Mouse (Mus musculus) inflammation-experienced regulatory T-cells, adult 16 weeks (primary cell): Measurements from ENCODE around the gene Olfr1477. TPM values are rescaled to one million over a fixed set of nuclear protein-coding genes. Genes with fewer than 3 reads are reported as not detected.

ENCODE experiments used
- polyA plus RNA-seq: library from polyadenylated mRNA; unstranded; fragments of 100-300 nt; shearing (Covaris generic); gene quantifications from one replicate; pipeline ENCODE4 v1.2.1, GENCODE M21; 2017

The Olfr1477 gene
- not detected for polyA plus RNA-seq

GRCm38 (mm10) chr19:13500246-13500645, at the start of gene Olfr1477:
Gene Olfr1477, plus strand, starts transcription at chr19:13500546.

DNA sequence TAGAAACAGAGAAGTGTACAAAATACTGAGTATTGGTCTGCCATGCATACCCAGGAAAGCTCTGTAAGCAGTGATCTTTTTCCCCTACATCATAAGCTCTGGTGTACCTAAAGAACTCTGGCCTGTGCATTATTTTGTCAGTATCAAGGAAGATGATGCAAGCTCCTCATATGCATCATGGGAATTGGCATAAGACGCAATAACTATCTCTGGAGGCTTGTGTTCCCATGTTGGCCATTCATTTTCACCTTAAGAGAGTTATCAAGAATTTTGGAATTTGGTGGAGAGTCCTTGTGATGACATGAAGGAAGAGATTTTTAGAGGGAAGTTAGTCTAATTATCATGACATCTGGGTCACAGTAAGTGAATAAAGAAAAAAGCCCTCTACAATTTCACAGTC, 44.4 kb upstream of the Olfr1477 start, which contains the start of gene Olfr1472:
Olfr1472 (minus strand) TSS at position 101 of the 400 bp plus-strand sequence.

GRCm38 (mm10) chr19:13469265-13469664, 31.1 kb upstream of the Olfr1477 start, which contains the start of gene Olfr1474:
Gene Olfr1474, plus strand, starts transcription at chr19:13469565.

GRCm38 (mm10) chr19:13480096-13480495, 20.2 kb upstream of the Olfr1477 start, which contains the start of gene Olfr1475:
Gene Olfr1475, minus strand, starts transcription at chr19:13480196.

DNA sequence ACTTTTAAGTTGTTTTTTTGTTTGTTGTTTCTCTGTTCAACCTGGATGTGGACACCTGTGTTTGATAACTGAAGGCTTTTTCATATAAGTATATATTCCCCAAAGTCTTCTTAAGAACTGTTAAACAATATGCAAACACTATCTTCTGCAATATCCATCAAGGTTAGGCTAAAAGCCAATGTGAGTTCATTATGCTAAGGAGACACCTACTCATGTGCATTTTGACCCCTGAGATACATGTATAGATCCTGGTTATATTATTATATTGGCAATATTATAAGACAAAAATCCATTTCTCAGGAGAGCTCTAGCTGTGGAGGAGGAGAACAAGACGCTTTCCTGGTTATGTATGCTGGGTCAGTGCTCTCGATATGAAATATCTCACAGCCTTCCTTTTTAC, 27.3 kb downstream of the Olfr1477 start, which contains the start of gene Olfr1480:
Olfr1480 (plus strand) TSS at position 301 of the 400 bp plus-strand sequence.

Other genes starting within 250 kb of the Olfr1477 start
- not detected for gene Olfr1465, start 185.0 kb upstream of the Olfr1477 start, polyA plus RNA-seq
- gene Olfr1466, start 161.7 kb upstream of the Olfr1477 start, polyA plus RNA-seq, result not detected
- not detected for gene Olfr1467, start 138.3 kb upstream of the Olfr1477 start, polyA plus RNA-seq
- gene Olfr1469, start 92.7 kb upstream of the Olfr1477 start, polyA plus RNA-seq, result not detected
- not detected for gene Olfr1471, start 57.1 kb upstream of the Olfr1477 start, polyA plus RNA-seq
- not detected for gene Olfr1472, start 44.5 kb upstream of the Olfr1477 start, polyA plus RNA-seq
- gene Olfr1474, start 31.0 kb upstream of the Olfr1477 start, polyA plus RNA-seq, result not detected
- gene Olfr1475, start 20.4 kb upstream of the Olfr1477 start, polyA plus RNA-seq, result not detected
- gene Olfr1480, start 27.4 kb downstream of the Olfr1477 start, polyA plus RNA-seq, result not detected
- gene Olfr1484, start 83.0 kb downstream of the Olfr1477 start, polyA plus RNA-seq, result not detected
- gene Olfr1487, start 116.8 kb downstream of the Olfr1477 start, polyA plus RNA-seq, result not detected
- not detected for gene Olfr1489, start 131.1 kb downstream of the Olfr1477 start, polyA plus RNA-seq
- gene Olfr1490, start 150.5 kb downstream of the Olfr1477 start, polyA plus RNA-seq, result not detected
- gene Olfr1491, start 196.7 kb downstream of the Olfr1477 start, polyA plus RNA-seq, result not detected
- not detected for gene Olfr1493-ps1, start 222.7 kb downstream of the Olfr1477 start, polyA plus RNA-seq
- gene Olfr1494, start 239.2 kb downstream of the Olfr1477 start, polyA plus RNA-seq, result not detected